ENCODE assay signal across 7 mouse cellular contexts in genomic region chr12:82072810-82073465, GRCm38 (mm10).
DNase-seq lines count a peak whose midpoint lies in the region; TF ChIP-seq lines count a peak whose summit lies in the region.

No protein-coding gene starts in this region.

- peak; percentile 15 for DNase-seq in ovary, postnatal 36 days (ENCODE audit: low spot score)
- no peak for DNase-seq in ovary, postnatal 14 days (ENCODE audit: low spot score)
- peak; percentile 36 to 42 for DNase-seq in cerebellum, postnatal 36 days
- DNase-seq in layer of hippocampus, adult 2 months (ENCODE audit: low spot score in 2 of 2), result peak; percentile 82 to 91
- DNase-seq in right cerebral cortex, adult 18-20 months, result peak; percentile 94
- DNase-seq in gastrocnemius, postnatal 10 days, result no peak
- no peak for DNase-seq in retina, postnatal 1 day

- H3K27ac ChIP-seq in layer of hippocampus, adult 2 months, result peak overlapping the region; percentile 91

- peak overlapping the region; percentile 29; the same call in 1 of the 2 replicates for H3K4me3 ChIP-seq in layer of hippocampus, adult 2 months

- TF ChIP-seq CTCF in layer of hippocampus, adult 2 months (conservative IDR thresholded peaks at IDR 0.05), result peak; percentile 50

Comparison
In these comparisons a context has a peak if more than half of its experiments do, and no peak if none do; other contexts are left out.
1. DNase-seq: peak in ovary, postnatal 36 days (single experiment), cerebellum, postnatal 36 days (2 of 2), layer of hippocampus, adult 2 months (2 of 2) and right cerebral cortex, adult 18-20 months (single experiment); none in ovary, postnatal 14 days (single experiment), gastrocnemius, postnatal 10 days (single experiment) and retina, postnatal 1 day (single experiment).